Mouse (Mus musculus) heart, postnatal 0 days (tissue): ENCODE data around the gene Hhatl.

Experiments
- CTCF ChIP-seq: IDR thresholded peaks from 2 replicates; pipeline ENCODE4 v1.5.1; 2016; ENCODE audit warnings: antibody characterized with exemption, control low read depth, low read depth
- EP300 ChIP-seq: IDR thresholded peaks from 2 replicates; pipeline ENCODE4 v1.6.1; 2016; ENCODE audit warnings: antibody characterized with exemption, low read depth

DNA sequence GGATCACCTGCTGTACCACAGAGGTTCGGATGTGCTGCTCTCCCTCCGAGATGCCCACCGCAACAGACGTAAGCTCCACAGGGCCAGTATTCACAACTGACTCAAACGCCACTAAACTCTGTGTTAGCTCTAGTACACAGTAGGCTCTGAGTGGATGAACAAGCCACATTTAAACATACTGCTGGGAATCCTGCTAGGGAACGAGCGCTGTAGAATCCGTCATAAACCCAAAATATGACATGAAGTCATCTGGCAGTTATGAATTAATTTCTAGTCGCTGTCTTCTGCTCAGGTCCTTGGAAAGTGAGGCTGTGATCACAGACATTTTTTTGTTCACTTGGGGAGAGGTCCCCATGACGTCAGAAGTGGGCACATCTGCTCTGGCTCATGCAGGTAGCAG is 16.4 kb downstream of the Hhatl start:
- TF ChIP-seq CTCF (no peak), EP300 (no peak)
